Mouse (Mus musculus) forebrain, embryonic 15.5 days (tissue): Measurements from ENCODE around the gene Kctd4. TPM values are rescaled to one million over a fixed set of nuclear protein-coding genes. Genes with fewer than 3 reads are reported as not detected.
"Not testable (repeated sequence)": the region's sequence is repeated elsewhere in the genome, so short reads cannot be mapped to it uniquely, and the experiment has no call there.

Source experiments
- ATAC-seq: fragments of 200-750 bp; cut with Nextera tagmentation; replicated peaks from 2 replicates; pipeline ENCODE4 v1.8.0; 2017; ENCODE audit warnings: mild to moderate bottlenecking, moderate TSS enrichment, moderate library complexity
- H3K27ac ChIP-seq: fragments of 300-500 bp; sonication (generic); replicated peaks from 2 replicates; pipeline ENCODE4 v1.5.1; 2015; ENCODE audit warnings: mild to moderate bottlenecking, inconsistent platforms
- H3K27me3 ChIP-seq: fragments of 300-500 bp; sonication (generic); 2 replicates; pipeline ENCODE4 v1.6.1; 2015; ENCODE audit warnings: inconsistent platforms
- H3K36me3 ChIP-seq: fragments of 300-500 bp; sonication (generic); 2 replicates; pipeline ENCODE4 v1.6.1; 2015; ENCODE audit warnings: mild to moderate bottlenecking, inconsistent platforms
- H3K4me1 ChIP-seq: fragments of 300-500 bp; sonication (generic); 2 replicates; pipeline ENCODE4 v1.6.1; 2015; ENCODE audit warnings: inconsistent platforms
- H3K4me2 ChIP-seq: fragments of 300-500 bp; sonication (generic); replicated peaks from 2 replicates; pipeline ENCODE4 v1.6.1; 2015; ENCODE audit warnings: mild to moderate bottlenecking, inconsistent platforms
- H3K4me3 ChIP-seq: fragments of 300-500 bp; sonication (generic); 2 replicates; pipeline ENCODE4 v1.5.1; 2015; ENCODE audit warnings: mild to moderate bottlenecking, inconsistent platforms
- H3K9ac ChIP-seq: fragments of 300-500 bp; sonication (generic); replicated peaks from 2 replicates; pipeline ENCODE4 v1.6.1; 2015; ENCODE audit warnings: mild to moderate bottlenecking, inconsistent platforms
- H3K9me3 ChIP-seq: fragments of 300-500 bp; sonication (generic); 2 replicates; pipeline ENCODE4 v1.6.1; 2016; ENCODE audit warnings: inconsistent platforms
- WGBS: fragments of 180-500 bp; shearing (Covaris S2); methylation state at CpG from one replicate; pipeline ENCODE4 v1.1.7; 2015; ENCODE audit warnings: mixed read lengths; 5-methylcytosine and 5-hydroxymethylcytosine counted together
- polyA plus RNA-seq: library from polyadenylated mRNA; unstranded; fragments of >200 nt; fragmentation: Nextera tagmentation; extraction: Ambion mirVana; gene quantifications from 2 replicates; pipeline ENCODE4 v1.2.1, GENCODE M21; 2015

The Kctd4 gene
- 8.2 and 8.6 TPM in 2 replicates for polyA plus RNA-seq

DNA sequence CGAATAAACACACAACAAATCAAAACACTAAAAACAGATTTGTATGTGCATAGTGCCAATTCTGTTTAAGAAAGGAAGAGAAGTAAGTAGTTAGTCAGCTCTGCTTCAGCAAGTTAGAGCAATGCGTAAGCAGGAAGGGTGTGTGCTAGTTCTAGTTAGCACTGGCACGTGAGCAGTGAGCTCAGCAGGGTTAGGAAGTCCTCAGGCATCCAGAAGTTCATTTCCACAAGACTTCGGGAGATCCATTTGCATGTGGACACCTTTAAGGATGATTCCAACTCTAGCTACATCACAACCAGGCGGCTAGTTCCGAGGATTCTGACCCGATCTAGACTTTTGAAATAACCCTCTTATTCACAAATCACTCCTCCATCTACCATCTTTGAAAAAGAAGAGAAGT lies at the start of gene Kctd4:
TSS of gene Kctd4 (plus strand) at position 244 of the 400 bp plus-strand sequence.
- ATAC-seq: no peak
- Histone ChIP-seq H3K27ac (no peak within 1 kb of the TSS), H3K4me2 (no peak within 1 kb of the TSS), H3K9ac (no peak within 1 kb of the TSS), H3K4me1 (no peaks in the 10 kb centered on the region), H3K27me3 (no peaks in the 10 kb centered on the region), H3K4me3 (no peak within 1 kb of the TSS), H3K36me3 (no peaks in the 10 kb centered on the region), H3K9me3 (no peaks in the 10 kb centered on the region)
- 89% methylated on average over 7 of the region's 7 CpGs for WGBS

DNA sequence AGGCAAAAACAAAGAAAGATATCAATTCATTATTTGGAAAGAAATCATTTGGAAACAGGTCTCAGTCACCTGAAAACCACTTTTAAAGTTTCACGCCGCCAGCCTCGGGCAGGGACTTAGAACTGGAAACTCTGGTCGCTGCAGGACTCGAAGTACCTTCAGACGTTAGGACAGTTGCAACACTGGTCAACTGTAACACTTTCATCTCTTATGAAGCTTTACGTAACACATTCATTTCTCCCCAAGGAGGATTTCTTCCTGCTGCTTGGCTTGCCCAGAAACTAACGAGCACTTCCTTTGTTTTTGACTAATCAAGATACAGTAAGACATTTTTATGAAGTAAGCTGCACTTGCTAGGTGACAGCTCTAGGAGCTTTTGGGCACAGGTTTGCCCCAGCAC lies 47.9 kb upstream of the Kctd4 start:
- WGBS: 78% methylated on average over 8 of the region's 8 CpGs
- Histone ChIP-seq H3K4me3 (no peak overlapping the region), H3K36me3 (peaks cover 11% of the 10 kb centered on the region; the same call in 1 of the 2 replicates), H3K4me1 (no peaks in the 10 kb centered on the region), H3K27me3 (no peaks in the 10 kb centered on the region), H3K9me3 (no peaks in the 10 kb centered on the region), H3K27ac (no peak overlapping the region), H3K9ac (no peak overlapping the region), H3K4me2 (no peak overlapping the region)
- no peak for ATAC-seq

DNA sequence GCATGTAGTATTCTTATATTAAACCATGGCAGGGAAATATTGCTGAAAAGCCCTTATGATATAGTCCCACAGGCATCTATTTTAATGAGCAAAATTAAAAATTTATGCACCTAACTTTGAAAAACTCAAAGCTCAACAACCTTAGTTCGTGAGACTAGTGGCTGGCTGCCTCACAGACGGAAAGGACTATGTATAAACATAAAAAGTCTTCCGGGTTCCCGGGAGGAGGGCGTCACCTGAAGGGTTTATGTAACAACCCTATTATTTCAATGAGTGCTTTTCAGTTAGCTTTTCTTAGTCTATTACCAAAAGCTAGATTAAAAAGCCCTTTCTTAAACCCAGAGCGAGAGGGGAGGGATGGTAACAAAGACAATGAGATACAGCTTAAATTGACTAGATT lies 42.8 kb upstream of the Kctd4 start:
- H3K27ac ChIP-seq: no peak overlapping the region
- no peaks in the 10 kb centered on the region for H3K27me3 ChIP-seq
- WGBS: 65% methylated on average over 6 of the region's 6 CpGs

DNA sequence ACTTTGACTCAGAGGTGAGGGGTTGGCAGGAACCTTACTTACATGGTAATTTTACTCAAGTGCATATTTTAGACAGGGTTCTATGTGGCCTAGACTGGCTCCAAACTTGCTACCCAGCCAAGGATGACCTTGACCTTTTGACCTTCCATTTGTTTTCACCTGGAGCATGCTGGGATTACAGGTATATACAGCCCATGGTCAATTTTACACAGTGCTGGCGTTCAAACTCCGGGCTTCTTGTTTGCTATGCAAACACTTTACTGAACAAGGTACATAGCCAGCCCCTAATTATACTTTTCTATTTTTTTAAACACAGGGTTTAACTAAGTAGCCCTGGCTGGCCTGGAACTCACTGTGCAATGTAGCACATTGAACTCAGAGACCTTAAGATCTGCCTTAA lies 42.1 kb upstream of the Kctd4 start:
- no peaks in the 10 kb centered on the region for H3K27me3 ChIP-seq
- H3K9ac ChIP-seq: no peak overlapping the region
- no peak for ATAC-seq
- H3K9me3 ChIP-seq: no peaks in the 10 kb centered on the region
- H3K36me3 ChIP-seq: no peaks in the 10 kb centered on the region
- 97% methylated on average over 2 of the region's 2 CpGs for WGBS
- H3K4me1 ChIP-seq: no peaks in the 10 kb centered on the region
- H3K4me2 ChIP-seq: no peak overlapping the region
- no peak overlapping the region for H3K27ac ChIP-seq
- H3K4me3 ChIP-seq: no peak overlapping the region

More for the DNA sequence above, 42.8 kb upstream of the Kctd4 start:
- H3K9ac ChIP-seq: no peak overlapping the region
- no peaks in the 10 kb centered on the region for H3K36me3 ChIP-seq
- H3K4me1 ChIP-seq: no peaks in the 10 kb centered on the region
- no peak for ATAC-seq
- H3K4me3 ChIP-seq: no peak overlapping the region
- H3K4me2 ChIP-seq: no peak overlapping the region
- no peaks in the 10 kb centered on the region for H3K9me3 ChIP-seq

DNA sequence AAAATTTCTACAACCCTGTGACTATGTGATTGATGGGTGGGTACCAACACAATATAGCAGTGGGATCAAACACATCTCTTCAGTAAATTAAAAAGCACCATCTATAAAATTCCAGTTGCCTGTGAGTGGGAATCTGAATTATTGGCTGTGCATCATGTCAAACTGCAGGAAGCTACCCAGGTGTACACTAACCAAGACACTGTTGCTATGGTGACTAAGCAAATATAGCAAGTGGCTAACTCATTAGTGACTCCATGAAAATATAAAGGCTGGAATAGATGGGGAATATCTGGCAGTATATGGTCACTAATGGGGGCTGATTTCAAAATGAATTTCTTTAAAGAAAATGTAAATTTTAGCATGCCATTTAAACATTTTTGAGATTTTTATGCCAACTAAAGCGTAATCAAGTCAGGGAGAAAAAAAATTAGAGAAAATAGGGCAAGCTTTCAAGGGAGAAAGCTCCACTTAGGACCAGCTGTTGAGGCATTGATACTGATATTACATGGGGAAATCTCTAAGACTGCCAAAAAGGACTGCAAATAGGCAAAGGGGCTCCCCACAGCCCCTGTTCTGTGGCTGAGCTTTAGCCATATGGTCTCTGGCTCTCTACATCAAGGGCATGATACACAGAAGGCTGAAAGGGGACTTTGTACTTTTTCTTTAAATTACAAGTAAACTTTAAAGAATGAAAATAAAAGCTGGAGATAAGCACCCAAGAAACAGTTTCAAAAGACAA lies 31.3 kb upstream of the Kctd4 start:
- Histone ChIP-seq H3K9ac (no peak overlapping the region), H3K36me3 (no peaks in the 10 kb centered on the region), H3K4me3 (no peak overlapping the region), H3K27me3 (no peaks in the 10 kb centered on the region), H3K27ac (peak overlapping the region; percentile 77), H3K9me3 (no peaks in the 10 kb centered on the region), H3K4me1 (peaks cover 14% of the 10 kb centered on the region), H3K4me2 (no peak overlapping the region)
- WGBS: 31% methylated on average over 1 of the region's 1 CpGs
- ATAC-seq: peak; percentile 69; the same call in 1 of the 2 replicates

DNA sequence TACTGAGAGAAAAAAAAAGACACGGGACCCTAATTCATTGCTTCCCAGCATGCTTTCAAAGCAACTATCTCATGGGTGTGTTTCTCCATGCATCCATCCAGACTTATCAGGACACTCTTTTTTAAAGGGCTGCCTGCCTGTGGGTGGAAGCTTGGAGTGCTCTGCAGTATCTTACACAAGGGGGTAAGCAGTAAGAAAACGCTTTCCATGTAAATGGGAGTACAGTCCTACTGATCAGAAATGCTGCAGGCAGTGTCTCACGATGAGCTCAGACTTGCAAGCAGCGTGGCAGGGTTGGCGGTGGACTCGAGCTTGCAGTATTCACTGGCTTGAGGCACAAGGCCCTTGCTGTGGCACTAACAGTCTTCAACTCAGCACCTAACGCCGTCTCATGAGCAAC lies 25.1 kb upstream of the Kctd4 start:
- H3K36me3 ChIP-seq, H3K4me2 ChIP-seq, H3K9me3 ChIP-seq, H3K27me3 ChIP-seq, H3K9ac ChIP-seq, H3K4me3 ChIP-seq, H3K27ac ChIP-seq, H3K4me1 ChIP-seq, ATAC-seq: not testable (repeated sequence)
- WGBS: 89% methylated on average over 8 of the region's 8 CpGs

DNA sequence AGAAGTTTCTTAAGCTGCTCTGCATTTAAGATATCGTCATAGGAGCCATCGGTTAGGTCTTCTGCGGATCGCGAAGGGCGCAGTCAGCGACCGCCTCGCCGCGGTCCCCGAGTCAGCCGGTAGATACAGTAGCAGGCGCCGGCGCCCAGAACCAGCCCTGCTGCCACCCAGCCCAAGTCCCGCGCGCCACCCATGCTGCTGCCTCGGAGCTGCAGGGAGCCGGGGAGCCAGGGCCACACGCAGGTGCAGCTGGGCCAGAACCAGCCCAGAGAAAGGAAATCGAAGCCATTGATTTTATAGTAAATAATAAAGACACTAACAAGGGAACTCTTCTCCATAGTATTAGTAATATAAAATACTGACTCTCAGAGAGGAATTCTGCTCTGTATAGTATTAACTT lies 23.5 kb upstream of the Kctd4 start:
- 95% methylated on average over 23 of the region's 23 CpGs for WGBS
- H3K36me3 ChIP-seq: no peaks in the 10 kb centered on the region

DNA sequence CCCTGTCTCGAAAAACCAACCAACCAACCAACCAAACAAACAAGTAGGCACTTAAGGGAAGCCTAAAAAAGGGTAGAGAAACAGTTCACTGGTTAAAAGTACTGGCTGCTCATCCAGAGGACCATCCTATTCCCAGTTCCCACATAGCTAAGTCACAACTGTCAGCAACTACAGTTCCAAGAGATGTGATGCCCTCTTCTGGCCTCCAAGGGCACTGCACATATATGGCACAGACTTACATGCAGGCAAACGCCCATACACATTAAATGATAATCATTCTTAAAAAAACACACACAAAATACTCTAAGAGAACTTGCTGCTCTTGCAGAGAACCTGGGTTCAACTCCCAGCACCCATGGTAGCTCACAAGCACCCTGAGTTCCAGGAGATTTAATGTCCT lies 20.4 kb upstream of the Kctd4 start:
- ATAC-seq: no peak
- Histone ChIP-seq H3K4me3 (no peak overlapping the region), H3K9me3 (no peaks in the 10 kb centered on the region), H3K27ac (no peak overlapping the region), H3K4me2 (no peak overlapping the region), H3K27me3 (no peaks in the 10 kb centered on the region), H3K9ac (no peak overlapping the region), H3K4me1 (no peaks in the 10 kb centered on the region), H3K36me3 (no peaks in the 10 kb centered on the region)
- 89% methylated on average over 2 of the region's 2 CpGs for WGBS

More for the DNA sequence above, 23.5 kb upstream of the Kctd4 start:
- Histone ChIP-seq H3K27me3 (no peaks in the 10 kb centered on the region), H3K4me3 (no peak overlapping the region), H3K9me3 (no peaks in the 10 kb centered on the region), H3K4me2 (no peak overlapping the region), H3K9ac (no peak overlapping the region), H3K4me1 (no peaks in the 10 kb centered on the region), H3K27ac (no peak overlapping the region)
- no peak for ATAC-seq

DNA sequence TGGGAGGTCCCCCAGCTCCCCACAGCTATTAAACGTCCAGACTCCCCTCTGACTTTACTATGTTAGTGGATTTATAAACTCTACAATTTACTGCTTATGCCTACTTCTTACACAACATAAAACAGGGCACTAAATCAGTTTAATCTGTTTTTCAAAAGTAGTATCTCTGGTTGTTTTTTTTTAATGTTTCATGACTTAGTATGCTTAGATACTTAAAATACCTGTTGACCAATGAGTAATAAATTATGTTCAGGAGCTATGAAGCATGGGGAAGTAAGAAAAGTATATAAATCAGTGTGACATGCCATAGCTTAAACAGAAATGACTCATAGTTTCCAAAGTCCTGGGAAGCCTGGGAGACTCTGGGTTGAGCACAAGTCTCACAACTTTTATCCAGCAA lies 17.1 kb upstream of the Kctd4 start:
- Histone ChIP-seq H3K27ac (no peak overlapping the region), H3K4me1 (no peaks in the 10 kb centered on the region), H3K36me3 (no peaks in the 10 kb centered on the region), H3K9ac (no peak overlapping the region), H3K9me3 (no peaks in the 10 kb centered on the region), H3K4me3 (no peak overlapping the region), H3K4me2 (no peak overlapping the region), H3K27me3 (no peaks in the 10 kb centered on the region)
- 82% methylated on average over 1 of the region's 1 CpGs for WGBS
- ATAC-seq: no peak

DNA sequence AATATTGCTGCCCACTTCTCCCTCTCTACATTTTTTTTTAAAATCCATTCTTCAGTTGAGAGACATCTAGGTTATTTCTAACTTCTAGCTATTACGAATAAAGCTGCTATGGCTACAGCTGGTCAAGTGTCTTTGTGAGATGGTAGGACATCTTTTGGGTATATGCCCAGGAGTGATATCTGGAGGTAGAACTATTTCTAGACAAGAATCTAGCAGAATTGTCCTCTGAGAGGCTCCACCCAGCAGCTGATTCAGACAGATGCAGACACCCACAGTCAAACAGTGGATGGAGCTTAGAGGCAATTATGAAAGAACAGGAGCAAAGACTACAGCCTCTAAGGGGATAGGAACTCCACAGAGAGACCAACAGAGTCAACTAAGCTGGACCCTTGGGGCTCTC lies 13.3 kb upstream of the Kctd4 start:
- Histone ChIP-seq H3K4me1 (no peaks in the 10 kb centered on the region), H3K27ac (no peak overlapping the region), H3K27me3 (no peaks in the 10 kb centered on the region), H3K4me3 (no peak overlapping the region), H3K9me3 (no peaks in the 10 kb centered on the region), H3K9ac (no peak overlapping the region), H3K36me3 (no peaks in the 10 kb centered on the region), H3K4me2 (no peak overlapping the region)
- no peak for ATAC-seq
- whole genome bisulfite sequencing: 93% methylated on average over 1 of the region's 1 CpGs

DNA sequence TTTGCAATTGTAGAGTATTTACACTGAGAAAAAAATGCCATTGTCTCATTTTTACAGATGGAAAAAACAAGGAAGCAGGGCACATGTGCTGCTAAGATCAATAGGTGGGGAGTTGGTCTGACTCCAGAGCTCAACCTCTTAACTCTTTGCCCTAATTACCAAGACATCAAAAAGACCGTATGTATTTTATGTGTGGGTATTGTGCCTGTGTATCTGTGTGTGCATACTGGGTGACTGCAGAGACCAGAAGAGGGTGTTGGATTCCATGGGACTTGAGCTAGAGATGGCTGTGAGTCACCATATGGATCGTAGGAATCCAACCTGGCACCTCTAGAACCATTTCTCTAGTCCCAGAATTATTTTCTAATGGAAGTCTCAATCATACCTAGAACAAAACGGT lies 12.4 kb upstream of the Kctd4 start:
- Histone ChIP-seq H3K27me3 (no peaks in the 10 kb centered on the region), H3K9ac (no peak overlapping the region), H3K27ac (no peak overlapping the region), H3K4me2 (no peak overlapping the region), H3K4me1 (no peaks in the 10 kb centered on the region), H3K4me3 (no peak overlapping the region), H3K36me3 (no peaks in the 10 kb centered on the region), H3K9me3 (no peaks in the 10 kb centered on the region)
- WGBS: 94% methylated on average over 3 of the region's 3 CpGs
- ATAC-seq: no peak

DNA sequence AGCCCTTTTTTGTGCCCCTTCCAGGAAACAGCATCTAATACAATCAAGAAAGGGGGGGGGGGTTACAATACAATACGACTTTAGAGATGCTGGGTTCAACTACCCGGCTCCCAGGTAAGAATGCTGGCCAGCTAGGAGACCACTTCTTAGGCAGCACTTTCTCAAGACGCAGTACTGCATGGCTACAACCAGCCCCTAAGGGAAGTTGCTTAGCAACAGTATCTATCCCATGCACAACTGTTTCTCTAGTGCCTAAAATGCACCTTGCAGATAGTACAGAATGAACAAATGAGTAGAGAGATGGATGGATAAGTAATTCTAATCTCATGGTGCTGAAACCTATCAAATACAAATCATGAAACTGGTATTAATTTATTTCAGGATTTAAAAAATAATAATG lies 7.1 kb upstream of the Kctd4 start:
- H3K27ac ChIP-seq: peak overlapping the region; percentile 37; the same call in 1 of the 2 replicates
- no peaks in the 10 kb centered on the region for H3K9me3 ChIP-seq
- no peaks in the 10 kb centered on the region for H3K27me3 ChIP-seq
- no peaks in the 10 kb centered on the region for H3K36me3 ChIP-seq
- no peak for ATAC-seq
- WGBS: 43% methylated on average over 3 of the region's 3 CpGs
- no peak overlapping the region for H3K4me2 ChIP-seq
- 0 out of 2 replicates have a peak, but pooled peaks cover 4% of the 10 kb centered on the region for H3K4me1 ChIP-seq
- no peak overlapping the region for H3K9ac ChIP-seq
- no peak overlapping the region for H3K4me3 ChIP-seq

DNA sequence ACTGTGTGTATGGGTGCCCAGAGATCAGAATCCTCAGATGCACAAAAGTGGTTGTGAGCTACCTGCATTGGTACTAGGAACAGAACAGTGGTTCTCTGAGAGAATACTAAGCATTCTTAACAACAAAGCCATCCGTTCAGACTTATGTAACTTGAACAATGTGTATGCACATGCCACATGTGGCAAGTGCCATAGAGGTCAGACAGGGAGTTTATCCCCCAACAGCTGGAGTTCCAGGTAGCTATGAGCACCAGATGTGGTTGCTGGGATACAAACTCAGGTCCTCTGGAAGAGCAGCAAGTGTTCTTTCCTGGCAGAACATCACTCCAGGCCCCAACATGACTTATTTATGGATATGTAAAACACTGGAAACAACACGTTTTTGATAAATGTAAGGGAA lies 1.8 kb upstream of the Kctd4 start:
- H3K9ac ChIP-seq: no peak overlapping the region
- 66% methylated on average over 2 of the region's 2 CpGs for WGBS
- H3K4me2 ChIP-seq: no peak overlapping the region
- ATAC-seq: no peak
- H3K4me1 ChIP-seq: no peaks in the 10 kb centered on the region
- H3K4me3 ChIP-seq: no peak overlapping the region
- no peaks in the 10 kb centered on the region for H3K27me3 ChIP-seq
- H3K9me3 ChIP-seq: no peaks in the 10 kb centered on the region
- H3K36me3 ChIP-seq: no peaks in the 10 kb centered on the region
- H3K27ac ChIP-seq: no peak overlapping the region
